Comparison of ENCODE assay signal across 9 mouse cellular contexts in the genomic region with DNA sequence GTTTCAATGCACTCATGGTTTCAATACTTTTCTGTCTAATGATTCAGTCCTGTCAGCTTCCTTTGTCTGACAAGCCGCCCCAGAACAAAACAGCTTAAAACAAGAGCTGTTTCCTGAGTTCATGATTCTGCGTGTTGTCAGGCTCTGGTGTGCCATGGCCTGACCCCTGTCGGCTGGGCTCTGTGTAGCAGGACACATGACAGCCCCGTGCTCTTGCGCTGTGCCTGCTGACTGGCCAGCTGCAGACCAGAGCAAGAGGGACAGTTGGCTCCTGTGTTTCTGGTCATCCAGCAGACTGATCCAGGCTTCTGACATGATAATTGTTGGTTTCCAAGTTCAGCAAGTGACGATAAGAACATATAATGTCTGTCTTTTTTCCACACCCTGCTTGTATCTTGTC. TPM values are rescaled to one million over a fixed set of nuclear protein-coding genes. Genes with fewer than 3 reads are reported as not detected.
A peak's percentile ranks its signal among the peaks of the same experiment; 100 is the strongest.
DNase-seq lines count a peak whose midpoint lies in the region; ATAC-seq and TF ChIP-seq lines count a peak whose summit lies in the region.
"Had no signal": no experiment of that assay in that cellular context is flagged by ENCODE, and none has a peak within 500 bp of the region (broad histone marks: within the 10 kb centered on the region; RNA-seq: fewer than 3 reads in every experiment).

No protein-coding gene starts in this region.

- peaks cover 5% of the 10 kb centered on the region; the same call in 1 of the 2 replicates for H3K4me1 ChIP-seq in forebrain, embryonic 11.5 days (replicated peaks; ENCODE audit: control insufficient read depth, insufficient read depth, low read length)
- peaks cover 11% of the 10 kb centered on the region; the same call in 1 of the 2 replicates for H3K4me1 ChIP-seq in forebrain, embryonic 14.5 days (ENCODE audit: control insufficient read depth, insufficient read depth, low read length)
- H3K4me1 ChIP-seq in heart, postnatal 0 days (ENCODE audit: control insufficient read depth, insufficient read depth): no peaks in the 10 kb centered on the region
- peaks cover 10% of the 10 kb centered on the region for H3K4me1 ChIP-seq in limb, embryonic 11.5 days (ENCODE audit: control insufficient read depth, insufficient read depth, low read length)
- H3K4me1 ChIP-seq in spleen, adult 2 months (ENCODE audit: control insufficient read depth, insufficient read depth, insufficient read length): 0 out of 2 replicates have a peak, but pooled peaks cover 4% of the 10 kb centered on the region
- peaks cover 22% of the 10 kb centered on the region for H3K4me1 ChIP-seq in forebrain, embryonic 16.5 days (replicated peaks; ENCODE audit: control insufficient read depth, insufficient read depth, low read length)

- DNase-seq in forebrain, embryonic 11.5 days (ENCODE audit: low spot score): peak; percentile 70
- no peak for DNase-seq in forebrain, embryonic 14.5 days (ENCODE audit: low spot score)
- peak; percentile 4 for DNase-seq in 3134 (ENCODE audit: extremely low read depth, insufficient read length, low spot score)
- DNase-seq in adrenal gland, postnatal 36 days: peak; percentile 39 to 52
- peak; percentile 67 for DNase-seq in heart, postnatal 0 days (ENCODE audit: low spot score)
- peak; percentile 60 for DNase-seq in limb, embryonic 11.5 days (ENCODE audit: low spot score)
- DNase-seq in spleen, adult 2 months (ENCODE audit: low read depth in 1 of 2, low spot score in 2 of 2): peak in 1 of 2 experiments; percentile 40

- H3K36me3 ChIP-seq in forebrain, embryonic 11.5 days (ENCODE audit: control insufficient read depth, insufficient read depth, low read length): no peaks in the 10 kb centered on the region
- H3K36me3 ChIP-seq in forebrain, embryonic 14.5 days (ENCODE audit: control insufficient read depth, insufficient read depth, low read length): no peaks in the 10 kb centered on the region
- H3K36me3 ChIP-seq in heart, postnatal 0 days (replicated peaks; ENCODE audit: control insufficient read depth, insufficient read depth, low read length): no peaks in the 10 kb centered on the region
- no peaks in the 10 kb centered on the region for H3K36me3 ChIP-seq in limb, embryonic 11.5 days (ENCODE audit: control insufficient read depth, insufficient read depth, low read length)
- H3K36me3 ChIP-seq in spleen, adult 2 months (ENCODE audit: control insufficient read depth, insufficient read depth, low read length): no peaks in the 10 kb centered on the region
- no peaks in the 10 kb centered on the region for H3K36me3 ChIP-seq in forebrain, embryonic 16.5 days (ENCODE audit: control insufficient read depth, insufficient read depth)
- H3K36me3 ChIP-seq: G1E had no signal

- H3K9me3 ChIP-seq in forebrain, embryonic 11.5 days (ENCODE audit: control insufficient read depth, low read length): no peaks in the 10 kb centered on the region
- no peaks in the 10 kb centered on the region for H3K9me3 ChIP-seq in forebrain, embryonic 14.5 days (replicated peaks; ENCODE audit: control insufficient read depth, low read length)
- H3K9me3 ChIP-seq in heart, postnatal 0 days (replicated peaks; ENCODE audit: control insufficient read depth, low read length): no peaks in the 10 kb centered on the region
- H3K9me3 ChIP-seq in limb, embryonic 11.5 days (ENCODE audit: control insufficient read depth, low read length): no peaks in the 10 kb centered on the region
- H3K9me3 ChIP-seq in forebrain, embryonic 16.5 days (ENCODE audit: control insufficient read depth, low read length): no peaks in the 10 kb centered on the region

- TF ChIP-seq POLR2A in spleen, adult 2 months (IDR thresholded peaks at IDR 0.05; ENCODE audit: low read depth, low read length): no peak

- no peak overlapping the region for H3K4me3 ChIP-seq in forebrain, embryonic 11.5 days (ENCODE audit: low read depth, low read length)
- no peak overlapping the region for H3K4me3 ChIP-seq in forebrain, embryonic 14.5 days (ENCODE audit: low read depth, low read length)
- H3K4me3 ChIP-seq in heart, postnatal 0 days (ENCODE audit: low read depth, low read length): no peak overlapping the region
- H3K4me3 ChIP-seq in limb, embryonic 11.5 days (ENCODE audit: low read depth, low read length): no peak overlapping the region
- H3K4me3 ChIP-seq in spleen, adult 2 months (ENCODE audit: extremely low read depth, insufficient read depth, insufficient read length): no peak overlapping the region
- no peak overlapping the region for H3K4me3 ChIP-seq in forebrain, embryonic 16.5 days (replicated peaks; ENCODE audit: low read length)

- TF ChIP-seq EP300 in heart, postnatal 0 days (IDR thresholded peaks at IDR 0.05; ENCODE audit: low read depth): no peak

- no peaks in the 10 kb centered on the region for H3K27me3 ChIP-seq in forebrain, embryonic 11.5 days (ENCODE audit: control insufficient read depth, insufficient read depth, low read length)
- no peaks in the 10 kb centered on the region for H3K27me3 ChIP-seq in forebrain, embryonic 14.5 days (replicated peaks; ENCODE audit: control insufficient read depth, insufficient read depth, low read length)
- no peaks in the 10 kb centered on the region for H3K27me3 ChIP-seq in heart, postnatal 0 days (ENCODE audit: control insufficient read depth, insufficient read depth, low read length)
- no peaks in the 10 kb centered on the region for H3K27me3 ChIP-seq in limb, embryonic 11.5 days (ENCODE audit: control insufficient read depth, insufficient read depth, low read length)
- no peaks in the 10 kb centered on the region for H3K27me3 ChIP-seq in spleen, adult 2 months (ENCODE audit: control insufficient read depth, insufficient read depth, low read length)
- H3K27me3 ChIP-seq in forebrain, embryonic 16.5 days (replicated peaks; ENCODE audit: control insufficient read depth, insufficient read depth, low read length): no peaks in the 10 kb centered on the region

- peak; percentile 57; the same call in 1 of the 2 replicates for ATAC-seq in forebrain, embryonic 11.5 days (replicated peaks; ENCODE audit: low FRiP score)
- no peak for ATAC-seq in forebrain, embryonic 14.5 days
- ATAC-seq in heart, postnatal 0 days (ENCODE audit: insufficient read depth, low read depth): peak; percentile 90
- 0 out of 2 replicates have a peak, but pooled peaks have one; percentile 68 for ATAC-seq in limb, embryonic 11.5 days (ENCODE audit: insufficient number of reproducible peaks, low FRiP score, low TSS enrichment, low read depth)
- ATAC-seq in forebrain, embryonic 16.5 days: no peak

- H3K4me2 ChIP-seq in forebrain, embryonic 11.5 days (ENCODE audit: low read depth, low read length, severe bottlenecking): no peak overlapping the region
- no peak overlapping the region for H3K4me2 ChIP-seq in forebrain, embryonic 14.5 days (ENCODE audit: low read length)
- no peak overlapping the region for H3K4me2 ChIP-seq in heart, postnatal 0 days (ENCODE audit: low read depth, low read length)
- no peak overlapping the region for H3K4me2 ChIP-seq in limb, embryonic 11.5 days (ENCODE audit: low read depth, severe bottlenecking)
- no peak overlapping the region for H3K4me2 ChIP-seq in forebrain, embryonic 16.5 days (ENCODE audit: low read length)

- no peak overlapping the region for H3K9ac ChIP-seq in forebrain, embryonic 11.5 days (ENCODE audit: low read length)
- no peak overlapping the region for H3K9ac ChIP-seq in forebrain, embryonic 14.5 days (ENCODE audit: low read length)
- no peak overlapping the region for H3K9ac ChIP-seq in heart, postnatal 0 days (replicated peaks; ENCODE audit: low read depth, low read length)
- no peak overlapping the region for H3K9ac ChIP-seq in limb, embryonic 11.5 days (ENCODE audit: low read length)
- H3K9ac ChIP-seq in forebrain, embryonic 16.5 days (replicated peaks; ENCODE audit: low read depth, low read length): no peak overlapping the region

- no peak overlapping the region for H3K27ac ChIP-seq in forebrain, embryonic 11.5 days (ENCODE audit: low read depth, low read length)
- H3K27ac ChIP-seq in forebrain, embryonic 14.5 days (ENCODE audit: low read depth, low read length): no peak overlapping the region
- H3K27ac ChIP-seq in heart, postnatal 0 days (ENCODE audit: low read depth): no peak overlapping the region
- H3K27ac ChIP-seq in limb, embryonic 11.5 days (replicated peaks; ENCODE audit: low read depth, low read length): no peak overlapping the region
- H3K27ac ChIP-seq in spleen, adult 2 months (ENCODE audit: insufficient read depth, low read length): no peak overlapping the region
- H3K27ac ChIP-seq in forebrain, embryonic 16.5 days (ENCODE audit: low read length): no peak overlapping the region

- peak; percentile 74 for TF ChIP-seq CTCF in heart, postnatal 0 days (IDR thresholded peaks at IDR 0.05; ENCODE audit: low read depth)
- TF ChIP-seq CTCF in spleen, adult 2 months (IDR thresholded peaks at IDR 0.05; ENCODE audit: extremely low read depth, insufficient read depth, insufficient read length, insufficient replicate concordance): peak; percentile 46; the same call in 1 of the 2 replicates

- 37% methylated on average over 6 of the region's 6 CpGs for WGBS in forebrain, embryonic 11.5 days
- 42% methylated on average over 6 of the region's 6 CpGs for WGBS in forebrain, embryonic 14.5 days
- 22% methylated on average over 6 of the region's 6 CpGs for WGBS in heart, postnatal 0 days
- WGBS in limb, embryonic 11.5 days: 48% methylated on average over 6 of the region's 6 CpGs
- WGBS in spleen, adult 2 months: 26% methylated on average over 6 of the region's 6 CpGs
- WGBS in forebrain, embryonic 16.5 days: 34% methylated on average over 6 of the region's 6 CpGs

RNA-seq across cellular contexts. Expression of a gene that starts 26.4 kb away (rescaled TPM):
- polyA plus RNA-seq in forebrain, embryonic 11.5 days (2014; fragmentation: Nextera tagmentation; extraction: Ambion mirVana): not detected in 2 replicates
- not detected in 2 replicates for polyA plus RNA-seq in forebrain, embryonic 14.5 days (2014; fragmentation: Nextera tagmentation; extraction: Ambion mirVana)
- total RNA-seq in adrenal gland, postnatal 36 days (2021): not detected
- 0.85 TPM in 1 of 2 replicates, not detected in the other for total RNA-seq in heart, postnatal 0 days (2014; rRNA removed; ENCODE audit: low replicate concordance)
- 0.21 and 0.36 TPM in 2 replicates for polyA plus RNA-seq in heart, postnatal 0 days (2015; fragmentation: Nextera tagmentation; extraction: Ambion mirVana)
- not detected in 2 replicates for polyA plus RNA-seq in limb, embryonic 11.5 days (2014; fragmentation: Nextera tagmentation; extraction: Ambion mirVana)
- polyA plus RNA-seq in spleen, adult 2 months (2012; rRNA removed): not detected in 2 replicates
- polyA plus RNA-seq in forebrain, embryonic 16.5 days (2015; fragmentation: Nextera tagmentation; extraction: Ambion mirVana): not detected in 2 replicates
- total RNA-seq: G1E had no signal
- polyA plus RNA-seq: G1E had no signal

RNA-seq across cellular contexts. Expression of a gene that starts 42.2 kb away (rescaled TPM):
- polyA plus RNA-seq in forebrain, embryonic 11.5 days (2014; fragmentation: Nextera tagmentation; extraction: Ambion mirVana): 0.49 and 1.3 TPM in 2 replicates
- polyA plus RNA-seq in forebrain, embryonic 14.5 days (2014; fragmentation: Nextera tagmentation; extraction: Ambion mirVana): 0.36 and 0.62 TPM in 2 replicates
- 10 to 100 TPM in 1 of 2 experiments, 1 to 10 TPM in 1; 5.8 to 10.2 TPM for total RNA-seq in adrenal gland, postnatal 36 days (2021)
- total RNA-seq in heart, postnatal 0 days (2014; rRNA removed; ENCODE audit: low replicate concordance): not detected in 2 replicates
- 1.7 and 2.3 TPM in 2 replicates for polyA plus RNA-seq in heart, postnatal 0 days (2015; fragmentation: Nextera tagmentation; extraction: Ambion mirVana)
- polyA plus RNA-seq in limb, embryonic 11.5 days (2014; fragmentation: Nextera tagmentation; extraction: Ambion mirVana): 0.92 and 1.3 TPM in 2 replicates
- polyA plus RNA-seq in spleen, adult 2 months (2012; rRNA removed): 0.65 and 0.79 TPM in 2 replicates
- polyA plus RNA-seq in forebrain, embryonic 16.5 days (2015; fragmentation: Nextera tagmentation; extraction: Ambion mirVana): 0.35 and 0.43 TPM in 2 replicates

Comparison
In these comparisons a context has a peak if more than half of its experiments do, and no peak if none do; other contexts are left out.
1. ATAC-seq: peak in forebrain, embryonic 11.5 days (single experiment), heart, postnatal 0 days (single experiment) and limb, embryonic 11.5 days (single experiment); none in forebrain, embryonic 14.5 days (single experiment) and forebrain, embryonic 16.5 days (single experiment).